Mouse (Mus musculus) erythroid progenitor cell, adult 5-6 weeks (primary cell): Measurements from ENCODE around the gene Tac4. TPM values are rescaled to one million over a fixed set of nuclear protein-coding genes. Genes with fewer than 3 reads are reported as not detected.
A peak's percentile ranks its signal among the peaks of the same experiment; 100 is the strongest.

Experiments used
- ATAC-seq: replicated peaks from 2 replicates; pipeline ENCODE4 v1.8.0; 2016; ENCODE audit warnings: moderate number of reproducible peaks, mild to moderate bottlenecking, moderate TSS enrichment, inconsistent platforms; ENCODE audit not compliant: poor library complexity, low FRiP score, severe bottlenecking
- total RNA-seq, 2 experiments: library from RNA; stranded (forward) in 1 of 2; stranded (reverse) in 1 of 2; fragments of 150-400 nt in 1 of 2; fragments of 186-747, 209-891 nt in 1 of 2; gene quantifications; 2 replicates each; pipeline versions ENCODE4 v1.2.3 to v1.2.4; 2015 to 2017; ENCODE audit warnings: low replicate concordance in 2 of 2

Gene Tac4
- total RNA-seq, 2 experiments from 2014 or later, result not detected

DNA sequence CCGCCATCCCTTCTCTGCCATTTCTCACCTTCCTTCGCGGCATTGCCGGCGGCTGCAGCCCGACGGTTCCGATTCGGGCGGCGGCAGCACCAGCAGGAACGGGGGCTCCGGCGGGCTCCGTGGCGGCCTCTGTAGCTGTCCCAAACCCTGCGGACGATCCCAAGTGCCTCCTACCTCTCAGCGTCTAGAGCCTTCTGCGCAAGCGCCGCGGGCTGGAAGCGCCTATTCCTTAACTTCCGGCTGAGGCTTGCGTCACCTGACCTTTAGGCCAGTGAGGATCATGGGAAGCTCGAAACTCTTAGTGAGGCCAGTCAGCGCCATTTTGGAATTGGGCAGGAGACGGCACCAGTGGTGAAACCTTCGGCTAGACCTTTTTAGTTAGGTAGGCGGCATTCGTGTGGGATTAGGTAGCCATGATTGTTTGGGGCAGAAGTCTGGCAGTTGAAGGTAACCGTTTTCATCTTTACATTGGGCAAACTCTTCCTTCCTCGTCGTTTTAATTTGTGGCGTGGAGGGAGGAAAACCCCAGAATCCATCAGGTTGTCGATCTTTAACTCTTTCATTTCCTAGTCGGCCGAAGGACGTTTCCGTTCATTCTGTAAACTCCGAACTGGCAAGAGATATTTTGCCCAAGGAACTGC lies 48.8 kb downstream of the Tac4 start, which contains the start of gene Kat7:
Gene Kat7, minus strand, starts transcription at position 240 of the 641 bp plus-strand sequence.
- ATAC-seq, result peak; percentile 84

- ATAC-seq, result peak; percentile 8; the same call in 1 of the 2 replicates
Observed at GRCm38 (mm10) chr11:95310648-95311424, 49.5 kb downstream of the Tac4 start.

DNA sequence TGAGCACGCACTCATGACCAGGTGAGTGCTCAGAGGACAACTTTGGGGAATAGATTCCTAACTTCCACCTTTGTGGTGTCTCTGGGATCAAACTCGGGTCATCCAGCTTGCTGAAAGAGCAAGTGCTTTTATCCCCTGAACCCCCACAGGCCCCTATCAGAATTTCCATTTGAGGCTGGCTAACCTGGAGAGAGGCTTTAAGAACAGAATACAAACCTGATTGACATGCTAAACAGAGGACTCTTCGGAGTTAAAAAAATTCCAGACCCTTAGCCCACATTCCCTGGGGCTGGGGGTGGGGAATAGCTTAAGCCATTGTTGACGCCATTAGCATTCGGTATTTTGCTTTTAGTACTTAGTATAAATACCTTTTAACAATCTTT lies 50.1 kb downstream of the Tac4 start:
- ATAC-seq, result no peak

DNA sequence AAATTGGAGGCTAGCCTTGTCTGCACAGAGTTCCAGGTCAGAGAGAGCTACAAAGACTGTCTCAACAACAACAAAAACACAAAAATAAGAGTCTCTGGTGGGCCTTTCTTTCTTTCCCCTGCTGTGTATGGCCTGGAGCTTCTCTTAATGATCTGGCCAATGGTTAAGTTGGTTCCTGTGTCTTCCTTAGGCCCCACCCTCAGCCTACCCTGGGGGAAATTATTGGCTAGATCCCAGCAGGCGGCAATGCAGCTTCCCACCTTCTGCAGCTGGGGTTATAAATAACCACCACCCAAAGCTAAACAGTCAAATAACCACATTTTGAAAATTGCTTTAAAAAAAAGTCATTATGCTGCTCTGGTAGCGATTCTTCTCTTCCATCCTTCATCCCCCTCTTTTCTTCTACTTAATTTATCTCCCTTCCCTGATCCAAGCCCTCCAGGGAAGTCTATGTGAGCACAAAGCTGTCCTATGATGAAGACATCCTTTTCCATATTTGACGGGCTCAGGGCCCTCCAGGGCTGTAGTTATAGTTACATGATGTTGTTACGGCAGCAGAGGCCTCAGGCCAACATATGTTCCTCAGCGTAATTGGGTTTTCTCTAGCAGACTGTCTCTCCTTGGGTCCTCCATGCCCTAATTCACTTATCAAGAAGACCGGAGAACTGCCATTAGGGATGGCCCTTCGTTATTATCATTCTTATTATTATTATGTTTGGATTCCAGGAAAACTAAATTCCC lies 54.1 kb downstream of the Tac4 start:
- no peak for ATAC-seq

DNA sequence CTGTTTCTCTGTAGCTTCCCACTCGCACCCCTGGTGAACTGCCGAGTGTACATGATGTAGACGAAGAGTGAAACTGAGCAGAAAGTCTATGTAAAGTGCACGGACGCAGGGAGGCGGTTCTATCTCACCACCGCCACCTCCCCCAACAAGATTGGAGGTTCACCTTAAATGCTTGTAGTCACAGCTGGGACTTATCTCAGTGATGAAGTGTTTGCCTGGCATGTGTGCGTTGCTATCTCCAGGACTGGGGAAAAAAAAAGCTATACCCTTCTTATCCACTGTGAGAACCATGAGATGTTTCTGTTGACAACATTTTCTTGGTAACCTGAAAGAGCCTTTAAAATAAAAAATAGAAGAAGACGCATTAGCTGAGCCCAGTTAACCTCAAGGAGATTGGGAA lies 56.8 kb downstream of the Tac4 start:
- peak; percentile 83 for ATAC-seq

Other genes starting within 250 kb of the Tac4 start
- gene Pdk2, start 220.2 kb upstream of the Tac4 start, total RNA-seq (2015; ENCODE audit: low replicate concordance), result 8.3 and 8.4 TPM in 2 replicates
- 2.3 and 3.2 TPM in 2 replicates for gene Pdk2, start 220.2 kb upstream of the Tac4 start, total RNA-seq (2017; ENCODE audit: low replicate concordance)
- gene Itga3, start 184.7 kb upstream of the Tac4 start, total RNA-seq (2015; ENCODE audit: low replicate concordance), result not detected in 2 replicates
- 0.13 TPM in 1 of 2 replicates, not detected in the other for gene Itga3, start 184.7 kb upstream of the Tac4 start, total RNA-seq (2017; ENCODE audit: low replicate concordance)
- not detected in 2 replicates for gene Dlx3, start 141.4 kb upstream of the Tac4 start, total RNA-seq (2015; ENCODE audit: low replicate concordance)
- not detected in 2 replicates for gene Dlx3, start 141.4 kb upstream of the Tac4 start, total RNA-seq (2017; ENCODE audit: low replicate concordance)
- gene Dlx4, start 115.3 kb upstream of the Tac4 start, total RNA-seq (2015; ENCODE audit: low replicate concordance), result not detected in 2 replicates
- not detected in 2 replicates for gene Dlx4, start 115.3 kb upstream of the Tac4 start, total RNA-seq (2017; ENCODE audit: low replicate concordance)
- 94.3 and 127 TPM in 2 replicates for gene Kat7, start 48.7 kb downstream of the Tac4 start, total RNA-seq (2015; ENCODE audit: low replicate concordance)
- gene Kat7, start 48.7 kb downstream of the Tac4 start, total RNA-seq (2017; ENCODE audit: low replicate concordance), result 72.6 and 81.2 TPM in 2 replicates
- 340 and 347 TPM in 2 replicates for gene Fam117a, start 75.5 kb downstream of the Tac4 start, total RNA-seq (2015; ENCODE audit: low replicate concordance)
- 282 and 287 TPM in 2 replicates for gene Fam117a, start 75.5 kb downstream of the Tac4 start, total RNA-seq (2017; ENCODE audit: low replicate concordance)
- 35.0 and 42.3 TPM in 2 replicates for gene Slc35b1, start 123.2 kb downstream of the Tac4 start, total RNA-seq (2015; ENCODE audit: low replicate concordance)
- gene Slc35b1, start 123.2 kb downstream of the Tac4 start, total RNA-seq (2017; ENCODE audit: low replicate concordance), result 38.7 and 50.4 TPM in 2 replicates
- 57.3 and 75.5 TPM in 2 replicates for gene Spop, start 152.6 kb downstream of the Tac4 start, total RNA-seq (2015; ENCODE audit: low replicate concordance)
- 61.7 and 70.0 TPM in 2 replicates for gene Spop, start 152.6 kb downstream of the Tac4 start, total RNA-seq (2017; ENCODE audit: low replicate concordance)